Mouse (Mus musculus) right cerebral cortex, postnatal 4 days (tissue): Measurements from ENCODE around the gene Sec23ip.
"Not testable (repeated sequence)": the region's sequence is repeated elsewhere in the genome, so short reads cannot be mapped to it uniquely, and the experiment has no call there.

Experiments
- DNase-seq: peaks from one replicate; pipeline ENCODE4 v3.0.0-alpha.2; 2022

Sec23ip gene

DNA sequence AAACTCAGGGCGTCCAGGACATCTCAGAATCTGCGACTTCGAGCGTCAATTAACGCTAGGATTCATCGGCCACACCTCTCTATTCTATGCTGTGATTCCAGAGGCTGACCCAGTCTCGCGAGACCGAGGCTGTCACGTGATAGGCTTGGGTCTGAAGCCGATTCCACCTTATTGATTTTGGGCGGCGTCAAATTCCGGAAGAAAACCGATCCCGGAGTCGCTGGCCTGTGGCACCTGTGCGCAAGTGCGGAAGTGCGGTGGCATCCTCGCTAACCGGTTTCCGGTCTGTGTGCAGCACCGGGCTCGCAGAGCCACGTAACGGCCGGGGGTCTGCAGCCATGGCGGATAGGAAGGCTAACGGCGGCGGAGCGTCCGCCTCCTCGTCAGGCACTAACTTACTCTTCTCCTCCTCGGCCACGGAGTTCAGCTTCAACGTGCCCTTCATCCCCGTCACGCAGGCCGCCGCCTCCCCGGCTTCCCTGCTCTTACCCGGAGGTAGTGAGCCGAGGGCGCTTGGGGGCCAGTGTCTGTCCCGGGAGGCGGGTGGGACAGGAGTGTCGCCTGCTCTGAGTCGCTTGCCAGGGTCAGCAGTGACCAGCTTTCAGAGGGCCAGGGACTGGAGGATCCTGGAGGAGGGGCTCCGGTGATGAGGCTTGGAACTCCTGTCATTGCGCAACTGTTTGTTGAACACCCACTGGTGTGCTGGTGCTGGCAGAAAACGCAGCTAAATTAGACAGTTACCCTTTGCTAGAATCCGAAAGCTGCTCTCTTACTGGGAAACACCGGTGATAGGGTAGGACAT is at the start of gene Sec23ip:
TSS of gene Sec23ip (plus strand) at position 260 of the 802 bp plus-strand sequence.
- DNase-seq, result peak; percentile 91

DNA sequence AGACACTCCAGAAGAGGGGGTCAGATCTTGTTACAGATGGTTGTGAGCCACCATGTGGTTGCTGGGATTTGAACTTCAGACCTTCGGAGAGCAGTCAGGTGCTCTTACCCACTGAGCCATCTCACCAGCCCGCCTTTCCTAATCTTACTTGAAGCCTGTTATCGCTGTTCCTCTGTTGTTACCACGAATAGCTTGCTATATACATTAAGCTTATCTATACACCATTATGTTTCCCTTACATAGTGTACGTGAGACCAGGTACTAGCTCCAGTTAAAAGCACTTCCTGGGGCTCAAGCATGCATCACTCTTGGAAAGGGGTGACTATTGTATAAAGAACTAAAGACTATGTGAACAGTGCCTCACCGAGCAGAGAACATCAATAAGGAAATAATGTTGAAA is 44.8 kb upstream of the Sec23ip start:
- DNase-seq, result not testable (repeated sequence)

DNA sequence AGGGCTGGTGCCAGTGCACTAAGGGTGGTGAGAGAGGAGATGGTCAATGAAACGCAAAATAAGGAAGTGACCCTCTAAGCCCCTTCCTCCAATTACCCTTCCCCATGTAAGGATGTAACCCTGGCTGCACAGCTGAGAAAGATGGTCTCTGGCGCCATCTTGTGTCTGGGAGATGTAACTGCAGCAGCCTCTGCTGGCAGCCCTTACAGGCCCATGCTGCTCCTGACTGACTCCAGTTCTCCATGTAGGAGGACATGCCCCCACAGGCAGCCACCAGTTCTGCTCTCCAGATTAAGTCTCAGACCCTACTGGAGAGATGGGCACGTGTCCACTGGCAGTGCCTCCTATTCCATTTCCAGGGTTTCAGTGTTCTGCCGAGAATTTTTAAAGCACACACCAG is 39.0 kb upstream of the Sec23ip start:
- DNase-seq, result peak; percentile 70

DNA sequence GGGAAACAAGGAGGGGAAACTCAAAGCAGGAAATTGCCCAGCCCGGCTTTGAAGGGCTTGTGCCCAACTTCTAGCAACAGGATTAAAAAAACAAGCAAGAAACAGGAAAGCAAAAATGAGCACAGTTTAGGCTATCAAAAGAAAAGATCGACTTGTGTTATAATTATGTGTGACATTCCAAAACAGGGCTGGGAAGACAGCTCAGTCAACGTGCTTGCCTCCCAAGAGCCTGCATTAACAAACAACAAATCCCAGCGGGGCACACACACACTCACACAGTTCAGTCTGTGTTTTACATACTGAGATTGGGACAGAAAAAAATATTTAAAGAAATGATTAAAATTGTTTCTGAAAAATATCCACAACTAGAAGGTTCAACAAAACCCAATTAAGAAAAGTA is 26.8 kb upstream of the Sec23ip start:
- no peak for DNase-seq

DNA sequence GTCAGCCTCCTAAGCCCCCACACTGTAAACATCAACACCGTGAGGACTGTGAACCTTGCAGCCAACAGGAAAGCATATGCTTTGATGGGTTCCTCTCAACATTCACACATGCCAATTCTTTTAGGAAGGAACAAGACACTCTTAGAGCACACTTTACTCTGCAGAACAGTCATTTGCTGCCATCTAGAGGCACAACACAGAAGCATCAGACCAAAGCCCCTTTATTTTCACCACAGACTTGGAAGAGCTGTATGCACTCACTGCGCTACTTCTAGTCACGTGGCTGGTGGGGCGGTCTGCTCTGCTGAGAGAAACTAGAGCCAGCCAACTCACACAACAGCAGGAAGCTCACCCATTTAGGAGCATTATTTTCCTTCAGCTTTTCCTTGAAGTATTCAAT is 20.0 kb upstream of the Sec23ip start:
- DNase-seq, result peak; percentile 64

DNA sequence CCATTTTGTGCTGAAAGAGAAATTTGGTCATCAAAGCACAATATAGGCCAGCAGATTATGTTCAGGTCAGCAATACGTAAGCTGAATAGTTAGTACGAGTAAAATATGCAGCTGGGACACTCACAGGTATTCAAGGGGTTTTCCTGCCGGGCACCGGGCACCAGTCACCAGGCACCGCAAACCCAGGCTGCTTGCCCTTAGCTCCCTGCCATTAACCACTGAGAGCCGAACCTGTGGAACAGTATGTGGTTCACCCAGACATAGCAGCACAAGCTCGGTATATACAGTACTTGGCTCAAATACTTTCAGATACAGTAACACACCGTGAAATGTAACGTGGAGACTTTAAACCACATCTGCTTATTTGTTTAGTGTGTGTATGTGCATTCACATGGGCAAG is 19.6 kb upstream of the Sec23ip start:
- DNase-seq, result no peak

DNA sequence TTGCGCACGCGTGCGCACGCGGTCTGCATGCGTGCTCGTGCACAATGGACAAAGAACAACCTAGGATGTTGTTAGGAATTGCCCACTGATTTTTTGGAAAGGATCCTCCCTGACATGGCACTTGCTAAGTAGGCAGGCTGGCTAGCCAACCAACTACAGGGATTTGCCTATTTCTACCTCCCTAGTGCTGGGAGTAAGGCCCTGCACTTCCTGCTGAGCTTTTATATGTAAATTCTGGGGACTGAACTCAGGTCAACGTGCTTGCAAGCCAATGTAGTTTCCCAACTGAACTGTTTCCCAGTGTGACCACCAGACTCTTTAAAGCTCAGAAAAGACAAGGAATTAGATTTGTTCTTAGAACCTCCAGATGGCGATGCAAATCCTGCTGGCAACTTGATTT is 17.7 kb upstream of the Sec23ip start:
- no peak for DNase-seq

DNA sequence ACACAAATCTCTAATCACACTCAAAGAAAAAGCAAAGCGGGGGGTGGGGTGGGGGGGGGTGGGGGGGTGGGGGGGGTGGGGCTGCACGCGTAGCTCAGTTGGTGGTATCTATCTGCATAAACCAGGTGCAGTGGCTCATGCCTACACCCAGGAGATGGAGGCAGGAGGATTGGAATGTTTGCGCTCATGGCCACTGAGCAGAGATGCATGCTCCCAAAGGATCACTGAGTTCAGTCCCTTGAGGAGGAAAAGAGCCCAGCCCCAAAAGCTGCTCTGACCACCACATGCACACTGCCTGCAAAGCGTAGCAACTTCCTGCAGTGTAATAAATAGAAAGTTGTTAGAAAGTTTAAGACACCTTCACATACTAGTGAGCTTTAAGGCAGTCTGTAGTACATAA is 17.0 kb upstream of the Sec23ip start:
- DNase-seq, result no peak

DNA sequence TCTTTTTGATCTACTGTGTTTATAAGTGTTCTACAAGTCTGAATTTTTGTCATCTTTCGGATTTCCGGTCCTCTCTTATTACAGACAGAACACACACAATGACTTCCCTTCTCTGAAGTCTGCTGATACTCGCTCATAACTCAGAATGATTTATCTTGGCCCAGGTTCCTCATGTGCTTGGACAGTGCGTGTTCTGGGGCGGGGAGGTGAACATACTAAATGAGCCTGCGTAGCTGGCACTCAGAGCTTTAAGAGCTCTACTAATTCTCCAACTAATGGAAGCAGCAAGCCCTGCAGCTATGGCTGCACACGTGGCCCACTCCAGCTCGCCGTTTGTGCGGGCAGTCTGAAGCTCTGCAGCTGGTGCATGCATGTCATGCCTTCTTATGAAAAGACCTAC is 16.0 kb upstream of the Sec23ip start:
- no peak for DNase-seq

DNA sequence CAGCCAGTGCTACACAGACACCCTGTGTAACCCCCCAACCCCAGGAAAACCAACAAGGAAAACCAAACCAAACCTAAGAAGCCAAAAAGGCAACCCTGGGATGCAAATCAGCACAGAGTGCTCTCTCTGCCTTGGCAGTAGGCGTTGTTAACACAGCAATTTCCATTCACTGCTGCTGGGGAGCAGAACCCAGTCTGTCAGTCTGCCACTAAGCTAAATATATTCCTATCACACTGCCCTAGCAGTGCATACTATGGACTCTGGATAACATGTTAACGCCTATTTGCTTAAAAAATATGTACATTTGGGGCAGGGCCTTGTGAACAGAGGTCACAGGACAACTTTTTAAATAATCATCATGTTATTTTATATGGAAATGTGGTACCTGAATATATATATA is 13.2 kb upstream of the Sec23ip start:
- no peak for DNase-seq

DNA sequence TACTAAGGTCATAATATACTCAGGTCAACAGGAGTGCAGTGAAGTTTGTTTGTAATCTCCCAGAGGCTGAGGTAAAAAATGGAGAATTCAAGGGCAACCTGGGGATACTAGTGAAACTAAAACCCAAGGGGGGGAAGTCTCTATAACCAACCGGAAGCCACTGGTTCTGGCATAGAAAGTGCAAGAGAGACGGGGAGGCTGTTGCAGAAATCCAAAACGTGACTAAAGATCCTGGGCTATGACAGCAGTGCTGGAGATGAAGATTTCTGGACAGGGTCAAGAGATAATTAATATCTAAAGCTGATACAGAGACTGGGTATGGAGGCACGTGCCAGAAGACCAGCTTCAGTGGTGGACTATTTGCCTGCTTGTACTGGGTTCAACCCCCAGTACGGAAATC is 6.7 kb upstream of the Sec23ip start:
- DNase-seq, result no peak

DNA sequence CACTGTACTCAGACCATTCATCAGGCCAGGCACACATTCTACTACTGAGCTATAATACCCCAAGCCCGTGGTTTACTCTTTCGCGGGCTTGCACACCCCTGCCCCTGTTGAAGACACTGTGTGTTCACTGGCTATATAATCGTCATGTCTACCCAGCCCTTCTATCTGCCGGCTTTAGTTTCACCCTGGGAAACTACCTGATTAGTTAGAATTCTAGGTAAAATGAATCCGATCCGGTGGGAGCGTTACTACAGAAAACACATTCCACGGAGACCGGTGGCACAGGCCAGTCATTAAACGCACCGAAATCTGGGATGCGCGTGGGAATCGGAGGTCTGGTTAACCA is 5.7 kb upstream of the Sec23ip start:
- DNase-seq, result no peak

DNA sequence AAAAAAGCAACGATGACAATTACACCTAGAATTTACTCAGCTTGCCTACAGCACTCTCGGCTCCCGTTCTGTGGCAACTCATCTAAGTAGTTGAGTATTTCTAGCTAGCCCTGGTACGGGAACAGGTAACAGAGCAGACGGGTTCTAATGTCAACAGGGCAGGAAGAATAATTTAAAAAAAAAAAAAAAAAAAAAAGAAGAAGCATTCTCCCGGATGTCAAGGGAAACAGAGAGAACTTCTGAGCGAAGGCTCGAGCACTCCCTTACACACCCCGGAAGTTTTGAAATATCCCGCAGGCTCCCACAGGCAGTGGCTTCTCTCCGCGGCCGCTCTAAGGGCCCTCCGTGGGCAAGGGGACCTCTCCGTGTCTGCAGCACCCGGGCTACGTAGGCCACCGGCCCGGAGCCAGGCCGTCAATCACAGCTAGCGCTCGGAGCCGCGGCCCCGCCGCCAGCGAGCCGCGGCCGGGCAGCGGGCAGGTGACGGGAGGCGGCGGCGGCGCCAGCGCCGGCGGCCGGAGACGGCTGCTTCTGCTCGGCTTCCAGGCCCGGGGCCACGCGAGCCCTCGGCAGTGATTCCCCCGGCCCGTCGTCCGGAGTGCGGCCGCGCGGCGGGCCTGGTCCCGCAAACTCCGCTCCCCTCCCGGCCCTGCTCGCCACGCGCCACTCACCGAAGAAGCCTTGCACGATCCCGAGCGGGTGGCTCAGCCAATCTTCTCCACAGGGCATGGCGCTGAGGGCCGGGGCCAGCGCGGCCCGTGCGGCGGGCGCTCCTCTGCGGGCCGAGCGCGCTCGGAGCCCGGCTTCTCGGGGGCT is 5.1 kb upstream of the Sec23ip start:
- DNase-seq, result peak; percentile 39

DNA sequence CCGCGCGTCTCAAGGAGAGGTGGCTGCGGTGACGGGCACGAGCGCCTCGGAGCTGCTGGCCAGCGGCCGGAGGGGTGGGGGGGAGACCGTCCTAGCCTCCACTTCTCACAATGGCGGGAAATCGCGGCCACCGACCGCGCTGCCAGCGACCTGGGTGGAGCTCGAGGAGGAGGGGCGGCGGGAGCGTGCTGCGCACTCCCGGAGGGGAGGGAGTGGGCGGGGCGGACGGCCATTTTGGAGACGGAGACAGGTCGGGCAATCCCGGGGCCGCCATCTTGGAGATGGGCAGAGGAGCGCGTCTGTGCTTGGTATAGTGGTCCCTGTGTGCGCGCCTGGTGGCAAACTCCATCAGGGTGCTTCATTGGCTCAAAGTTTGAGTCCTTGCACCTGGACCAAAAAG is 4.4 kb upstream of the Sec23ip start, which contains the start of gene Mcmbp:
TSS of gene Mcmbp (minus strand) at position 162 of the 400 bp plus-strand sequence.
- DNase-seq, result peak; percentile 97

DNA sequence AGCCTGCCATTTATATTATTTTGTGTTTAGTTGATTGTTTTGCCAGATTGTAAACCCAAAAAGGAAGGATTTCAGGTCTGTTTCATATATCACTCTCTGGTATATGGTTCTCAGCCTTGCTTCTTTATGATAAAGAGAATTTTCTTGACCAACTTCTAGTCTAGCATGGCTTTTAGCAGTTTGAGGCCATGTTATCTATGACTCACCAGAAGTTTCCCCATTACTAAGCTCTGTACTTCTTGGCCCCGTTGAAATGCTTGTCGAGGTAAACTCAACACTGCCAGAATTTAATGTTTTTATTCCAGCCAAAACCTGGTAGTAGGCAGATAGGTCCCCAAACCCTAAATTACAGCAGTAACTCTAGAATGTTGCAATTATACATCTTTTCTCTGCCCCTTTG is 845 bp upstream of the Sec23ip start:
- DNase-seq, result no peak

DNA sequence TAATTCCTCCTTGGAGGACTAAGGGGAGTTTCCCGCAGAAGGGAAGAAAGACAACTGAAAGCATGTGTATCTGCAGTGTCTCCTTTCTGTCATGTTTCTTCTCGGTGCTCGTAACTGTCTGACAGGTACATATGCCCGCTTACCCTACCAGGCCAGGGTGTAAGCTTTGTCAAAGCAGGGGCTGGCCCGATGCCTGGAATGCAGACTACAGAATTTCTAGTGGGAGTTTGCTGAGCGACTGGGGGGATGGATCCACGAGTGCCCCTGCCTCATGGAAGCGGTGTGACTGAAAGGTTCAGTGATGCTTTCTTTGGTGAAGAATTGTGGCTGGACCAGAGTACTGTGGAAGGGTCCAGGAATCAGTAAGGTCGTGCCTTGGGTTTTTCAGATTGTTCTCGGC is 1.4 kb downstream of the Sec23ip start:
- DNase-seq, result no peak

DNA sequence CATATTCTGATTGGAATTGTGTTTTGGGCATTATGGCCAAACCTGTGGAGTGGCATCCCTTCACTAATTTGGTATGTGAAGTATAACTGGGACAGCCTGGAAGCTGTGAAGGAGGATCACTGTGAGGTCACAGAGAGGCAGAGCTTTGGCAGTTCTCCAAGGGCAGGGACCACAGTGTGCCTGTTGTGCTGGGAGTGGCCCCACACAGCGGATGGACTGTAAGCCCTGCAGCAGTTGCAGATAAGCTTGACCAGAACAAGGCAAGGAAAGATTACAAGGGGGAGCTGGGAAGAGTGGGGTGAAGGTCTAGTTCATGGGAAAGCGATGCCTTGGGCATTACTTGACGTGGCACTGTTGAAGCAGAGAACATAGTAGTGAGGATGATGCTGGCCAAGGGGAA is 4.0 kb downstream of the Sec23ip start:
- DNase-seq, result no peak

DNA sequence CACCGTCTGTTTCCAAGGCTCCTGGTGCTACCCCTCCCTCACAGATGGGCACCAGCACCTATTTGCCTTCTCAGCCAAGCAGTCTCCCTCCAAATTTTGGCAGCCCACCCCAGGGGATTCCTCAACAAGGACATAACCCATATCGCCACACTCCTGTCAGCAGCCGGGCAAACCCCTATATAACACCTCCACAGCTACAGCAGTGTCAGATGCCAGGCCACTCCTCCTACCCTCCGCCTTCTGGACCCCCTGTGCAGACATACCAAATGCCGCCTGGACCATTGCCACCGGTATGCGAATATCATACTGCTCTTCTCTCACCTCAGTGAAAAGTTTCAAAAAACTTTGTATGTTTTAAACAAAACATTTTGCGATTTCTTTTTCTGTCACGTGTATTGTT is 5.6 kb downstream of the Sec23ip start:
- DNase-seq, result no peak

DNA sequence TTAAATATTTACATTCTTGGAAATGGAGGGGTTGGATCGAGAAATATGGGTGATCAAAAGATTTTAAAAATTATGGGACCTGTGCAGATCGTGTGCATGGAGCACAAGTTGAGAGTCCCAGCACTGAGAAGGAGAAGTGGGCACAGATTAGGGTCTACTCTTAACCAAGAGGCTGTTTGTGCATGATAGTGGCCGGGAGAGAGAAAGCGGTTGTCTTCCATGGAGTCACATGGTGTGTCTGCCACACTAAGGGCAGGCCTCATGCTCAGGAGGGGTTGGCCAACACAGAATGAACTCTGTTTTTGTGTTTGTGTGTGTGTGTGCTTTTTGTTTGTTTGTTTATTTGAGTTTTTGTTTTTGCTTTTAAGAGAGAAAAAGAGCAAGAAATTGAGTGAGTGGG is 7.3 kb downstream of the Sec23ip start:
- DNase-seq, result no peak

DNA sequence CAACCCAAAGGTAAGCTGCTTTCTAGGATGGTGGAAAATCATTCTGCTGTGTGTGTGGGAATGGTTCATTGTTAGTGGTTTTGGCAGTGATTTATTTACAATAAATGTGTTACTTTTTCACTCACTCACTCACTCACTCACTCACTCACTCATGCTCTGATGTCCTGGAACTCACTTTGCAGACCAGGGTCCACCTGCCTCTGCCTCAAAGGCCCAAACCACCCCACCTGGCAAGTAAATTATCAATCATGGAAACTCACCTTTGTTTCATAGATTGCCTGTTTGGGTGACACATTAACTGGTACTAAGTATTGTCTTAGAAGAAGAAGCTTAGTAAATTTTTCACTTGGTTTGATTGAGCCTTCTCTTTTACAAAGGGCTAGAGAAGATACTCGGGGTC is 10.7 kb downstream of the Sec23ip start:
- DNase-seq, result no peak

DNA sequence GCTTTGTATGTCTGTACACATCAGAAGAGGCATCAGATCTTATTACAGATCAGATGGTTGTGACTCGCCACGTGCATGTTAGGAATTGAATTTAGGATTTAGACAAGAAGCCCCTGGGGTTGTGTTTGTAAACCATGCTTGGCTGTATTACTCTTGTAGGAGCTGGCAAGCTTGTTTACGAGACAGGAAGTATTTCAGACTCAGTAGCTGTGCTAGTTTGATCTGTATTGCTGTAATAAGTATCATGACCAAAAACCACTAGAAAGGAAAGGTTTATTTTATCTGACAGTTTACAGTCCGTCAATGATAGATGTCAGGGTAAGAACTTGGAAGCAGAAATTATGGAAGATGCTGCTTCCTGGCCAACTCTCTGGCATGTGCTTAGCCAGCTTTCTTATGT is 14.2 kb downstream of the Sec23ip start:
- DNase-seq, result no peak

DNA sequence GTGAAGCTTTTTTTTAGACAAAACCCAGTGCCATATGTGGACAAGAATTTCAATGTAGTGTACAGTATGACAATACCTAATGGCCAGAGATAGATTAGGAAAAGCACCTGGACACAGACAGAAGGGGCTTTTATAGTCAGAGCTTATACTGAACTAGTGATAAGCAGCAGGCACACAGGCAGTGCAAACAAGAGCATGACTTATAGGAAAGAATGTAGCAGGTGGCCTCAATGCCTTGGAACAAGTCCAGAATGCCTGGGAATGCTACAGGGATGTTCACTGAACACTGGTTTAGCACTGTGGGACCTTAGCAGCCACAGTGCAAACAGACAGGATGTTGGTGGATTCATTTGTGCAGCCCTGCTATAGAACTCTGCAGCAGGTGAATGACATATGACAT is 22.0 kb downstream of the Sec23ip start:
- DNase-seq, result no peak

DNA sequence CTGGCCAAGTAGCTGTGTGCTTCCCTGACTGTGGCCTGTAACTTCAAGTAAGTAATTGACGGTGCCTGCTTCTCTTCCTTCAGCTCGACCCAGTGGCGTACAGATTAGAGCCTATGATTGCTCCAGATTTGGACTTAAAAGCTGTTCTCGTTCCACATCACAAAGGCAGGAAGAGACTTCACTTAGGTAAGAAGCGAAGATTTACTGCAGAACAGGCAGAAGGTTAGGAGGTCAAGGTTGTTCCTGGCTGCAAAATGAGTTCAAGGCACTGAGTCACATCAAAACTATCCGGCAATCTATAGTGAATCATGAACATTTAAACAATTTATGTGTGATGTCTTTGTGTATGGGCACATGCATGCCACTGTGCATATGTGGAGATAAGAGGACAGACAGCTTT is 32.5 kb downstream of the Sec23ip start:
- DNase-seq, result no peak

DNA sequence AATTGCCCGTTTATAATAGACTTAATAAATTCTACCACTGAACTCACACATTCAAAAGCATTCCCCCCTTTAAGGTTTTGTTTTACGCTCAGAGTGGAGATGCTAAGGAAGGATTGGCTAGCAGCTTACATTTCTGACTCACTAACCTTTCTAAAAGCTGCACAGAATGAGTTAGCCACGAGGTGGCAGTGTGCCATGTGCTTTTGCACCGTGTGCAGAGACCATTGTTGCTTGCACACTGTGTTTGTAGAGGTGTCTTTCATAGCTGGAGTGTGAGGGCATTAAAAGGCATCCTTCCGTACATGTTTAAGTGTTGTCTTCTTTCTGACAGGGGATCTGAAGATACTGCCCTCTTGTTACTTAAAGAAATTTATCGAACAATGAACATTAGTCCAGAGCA is 34.6 kb downstream of the Sec23ip start:
- DNase-seq, result peak; percentile 75

DNA sequence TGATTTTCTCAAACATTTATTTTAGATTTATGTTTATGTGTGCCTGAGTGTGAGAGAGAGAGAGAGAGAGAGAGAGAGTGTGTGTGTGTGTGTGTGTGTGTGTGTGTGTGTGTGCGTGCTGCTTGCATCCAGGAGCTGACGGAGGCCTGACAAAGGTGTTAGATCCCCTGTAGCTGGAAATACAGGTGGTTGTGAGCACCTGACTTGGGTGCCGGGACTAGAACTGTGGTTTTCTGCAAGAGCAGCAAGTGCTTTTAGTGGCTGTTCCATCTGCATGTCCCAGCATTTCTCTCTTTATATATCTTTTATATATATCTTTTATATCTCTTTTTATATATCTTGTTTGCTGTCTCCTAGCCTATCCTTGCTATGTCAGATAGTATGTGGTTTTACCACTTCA is 37.1 kb downstream of the Sec23ip start:
- no peak for DNase-seq
